Mouse (Mus musculus): ENCODE measurements around the gene Tmem120b. TPM values are rescaled to one million over a fixed set of nuclear protein-coding genes. Genes with fewer than 3 reads are reported as not detected.

Tmem120b gene
- total and polyA plus RNA-seq, 3 experiments = 5.6 to 6.8 TPM; not detected in 1

DNA sequence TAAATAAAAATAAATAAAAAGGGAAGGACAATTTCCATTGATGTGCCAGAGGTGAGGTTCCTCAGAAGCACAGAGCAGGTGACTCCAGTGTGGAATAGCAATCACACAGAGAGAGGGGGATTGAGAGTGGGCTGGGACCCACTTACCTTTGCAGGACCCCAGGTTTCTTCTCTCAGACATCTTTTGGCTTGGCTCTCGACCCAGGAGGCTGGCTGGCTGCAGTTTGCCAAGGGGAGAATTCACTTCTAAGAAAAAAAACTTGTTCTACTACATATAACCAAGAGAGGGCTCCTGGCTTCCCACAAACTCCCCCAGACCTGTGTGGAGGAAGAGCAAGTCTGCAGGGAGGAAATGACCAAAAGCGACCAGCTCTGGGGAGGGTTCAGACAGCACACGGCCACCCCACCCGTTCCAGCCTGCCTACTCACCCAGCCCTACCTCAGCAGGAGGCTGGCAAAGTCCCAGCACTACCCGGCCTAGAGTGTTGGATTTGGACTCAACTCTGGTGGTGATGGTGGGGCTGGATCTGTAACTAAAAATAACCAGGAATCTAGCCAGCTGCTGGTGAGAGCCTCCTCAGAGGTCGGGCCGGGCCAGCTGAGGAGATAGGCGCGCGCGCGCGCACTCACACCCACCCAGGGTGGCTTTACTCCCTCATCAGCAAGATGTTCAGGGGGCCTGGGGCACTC lies 66.1 kb downstream of the Tmem120b start:
- peaks cover 27% of the 10 kb centered on the region for H3K79me2 ChIP-seq (ENCODE audit: control insufficient read depth, insufficient read depth, low read length, poor library complexity)
- peak overlapping the region; percentile 100 for H3K27ac ChIP-seq (ENCODE audit: control insufficient read depth, low read depth, low read length)
- peak; percentile 44 for DNase-seq (ENCODE audit: low read depth, low spot score)
- peak overlapping the region; percentile 26; the same call in 1 of the 2 replicates for H3K9ac ChIP-seq (ENCODE audit: control insufficient read depth, low read depth, low read length, poor library complexity, severe bottlenecking)
- no peak for TF ChIP-seq BHLHE40 (IDR thresholded peaks at IDR 0.05; ENCODE audit: borderline replicate concordance, low read depth, low read length)
- TF ChIP-seq MEF2A (IDR thresholded peaks at IDR 0.05; ENCODE audit: extremely low read depth, insufficient replicate concordance, low read depth, low read length, poor library complexity, severe bottlenecking) = no peak
- no peak for TF ChIP-seq MYB (IDR thresholded peaks at IDR 0.05; ENCODE audit: low read depth, low read length)
- TF ChIP-seq ZC3H11A (IDR thresholded peaks at IDR 0.05; ENCODE audit: low read depth, low read length) = no peak
- no peak for TF ChIP-seq CHD1 (IDR thresholded peaks at IDR 0.05; ENCODE audit: low read depth, low read length)
- TF ChIP-seq E2F4 (IDR thresholded peaks at IDR 0.05; ENCODE audit: borderline replicate concordance, low read depth, low read length) = no peak
- no peak for TF ChIP-seq RCOR1 (IDR thresholded peaks at IDR 0.05; ENCODE audit: low read depth, low read length)
- TF ChIP-seq HCFC1 (IDR thresholded peaks at IDR 0.05; ENCODE audit: low read depth, low read length) = no peak
- no peak for TF ChIP-seq POLR2AphosphoS2 (IDR thresholded peaks at IDR 0.05; ENCODE audit: low read length)
- no peak for TF ChIP-seq NELFE (IDR thresholded peaks at IDR 0.05; ENCODE audit: low read depth, low read length)
- no peak for TF ChIP-seq RAD21 (IDR thresholded peaks at IDR 0.05; ENCODE audit: low read depth, low read length)
- TF ChIP-seq MXI1 (IDR thresholded peaks at IDR 0.05; ENCODE audit: low read depth, low read length) = 0 out of 2 replicates have a peak, but pooled peaks have one; percentile 29
- TF ChIP-seq SIN3A (IDR thresholded peaks at IDR 0.05; ENCODE audit: low read length) = no peak
- peak; percentile 62 for TF ChIP-seq ETS1 (IDR thresholded peaks at IDR 0.05; ENCODE audit: low read depth, low read length)
- TF ChIP-seq MAX (IDR thresholded peaks at IDR 0.05; ENCODE audit: low read length) = no peak
- peak; percentile 61 for TF ChIP-seq NRF1 (IDR thresholded peaks at IDR 0.05; ENCODE audit: insufficient read depth, low read depth, low read length, poor library complexity, severe bottlenecking)
- no peak for TF ChIP-seq CTCF (IDR thresholded peaks at IDR 0.05 in 2 of 3, conservative IDR thresholded peaks at IDR 0.05 in 1 of 3; ENCODE audit: control insufficient read depth in 1 of 3, insufficient read depth in 1 of 3, low read depth in 2 of 3, low read length in 3 of 3, poor library complexity in 1 of 3, severe bottlenecking in 1 of 3)
- TF ChIP-seq SMC3 (IDR thresholded peaks at IDR 0.05; ENCODE audit: low read depth, low read length) = 0 out of 2 replicates have a peak, but pooled peaks have one; percentile 3
- no peak for TF ChIP-seq ZNF384 (IDR thresholded peaks at IDR 0.05; ENCODE audit: low read depth, low read length)
- no peak for TF ChIP-seq USF2 (IDR thresholded peaks at IDR 0.05; ENCODE audit: borderline replicate concordance in 1 of 2, insufficient read depth in 1 of 2, low read depth in 1 of 2, low read length in 2 of 2)
- TF ChIP-seq TCF12 (IDR thresholded peaks at IDR 0.05; ENCODE audit: low read depth, low read length) = no peak
- TF ChIP-seq MAZ (IDR thresholded peaks at IDR 0.05; ENCODE audit: low read depth, low read length) = no peak
- TF ChIP-seq ELF1 (IDR thresholded peaks at IDR 0.05; ENCODE audit: low read depth, low read length) = no peak
- no peak for TF ChIP-seq GATA1 (IDR thresholded peaks at IDR 0.05; ENCODE audit: low read depth, low read length)
- no peak for TF ChIP-seq CHD2 (IDR thresholded peaks at IDR 0.05; ENCODE audit: low read length)
- TF ChIP-seq ZMIZ1 (IDR thresholded peaks at IDR 0.05; ENCODE audit: low read depth, low read length) = no peak
- no peak for TF ChIP-seq JUND (IDR thresholded peaks at IDR 0.05; ENCODE audit: low read depth, low read length)
- TF ChIP-seq TBP (IDR thresholded peaks at IDR 0.05; ENCODE audit: low read depth, low read length) = no peak
- no peak for TF ChIP-seq MYC (IDR thresholded peaks at IDR 0.05; ENCODE audit: low read depth, low read length)
- TF ChIP-seq POLR2A (IDR thresholded peaks at IDR 0.05; ENCODE audit: control insufficient read depth in 1 of 2, insufficient read depth in 1 of 2, low read depth in 1 of 2, low read length in 2 of 2, poor library complexity in 1 of 2) = no peak
- TF ChIP-seq MAFK (IDR thresholded peaks at IDR 0.05; ENCODE audit: borderline replicate concordance, low read depth, low read length) = no peak
- peaks cover 0 to 34% of the 10 kb centered on the region in 2 experiments; a peak in 2 of 4 replicates for H3K36me3 ChIP-seq (ENCODE audit: control insufficient read depth in 1 of 2, insufficient read depth in 2 of 2, low read length in 2 of 2)
- no peaks in the 10 kb centered on the region for H3K27me3 ChIP-seq (ENCODE audit: control insufficient read depth in 1 of 2, insufficient read depth in 2 of 2, low read length in 2 of 2)
- no peaks in the 10 kb centered on the region for H3K9me3 ChIP-seq (replicated peaks; ENCODE audit: insufficient read depth, low read length)
- H3K4me1 ChIP-seq (ENCODE audit: control insufficient read depth in 1 of 2, insufficient read depth in 2 of 2, low read length in 2 of 2) = peaks cover 4 to 41% of the 10 kb centered on the region in 2 experiments; a peak in 3 of 4 replicates
- no peak overlapping the region for H3K4me3 ChIP-seq (ENCODE audit: control insufficient read depth in 1 of 2, insufficient read depth in 1 of 2, low read depth in 2 of 2, low read length in 2 of 2)
